Mouse (Mus musculus): Measurements from ENCODE around the gene Strn4. TPM values are rescaled to one million over a fixed set of nuclear protein-coding genes. Genes with fewer than 3 reads are reported as not detected.

Gene Strn4
- polyA plus RNA-seq (2012; ENCODE audit: low replicate concordance) = 110 and 114 TPM in 2 replicates

DNA sequence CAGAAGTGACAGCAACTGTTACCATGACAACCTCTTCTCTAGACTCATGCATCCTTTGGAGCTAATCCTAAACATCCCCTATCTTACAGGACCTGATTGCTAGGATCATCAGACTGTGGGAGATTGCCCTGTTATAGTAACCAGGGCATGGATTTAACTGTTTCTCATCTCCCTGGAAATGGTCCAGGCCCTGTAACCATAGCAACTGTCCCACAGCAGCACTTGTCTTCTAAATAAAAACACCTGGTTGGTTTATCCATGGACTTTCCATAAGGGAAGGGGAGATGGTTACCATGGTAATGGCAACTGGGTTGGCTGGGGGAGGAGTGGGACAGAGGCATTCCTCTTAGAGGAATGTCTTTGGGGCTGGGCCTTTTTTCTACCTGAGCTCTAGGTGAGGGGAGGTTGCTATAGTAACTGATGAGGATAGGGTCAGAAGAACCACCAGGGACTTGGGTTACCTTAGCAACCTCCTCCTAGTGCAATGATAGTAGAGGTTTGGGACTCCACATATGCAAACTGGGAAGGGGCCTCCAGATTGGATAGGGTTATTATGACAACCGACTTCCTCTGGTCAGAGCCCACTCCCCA, at the start of gene Strn4:
Gene Strn4 (plus strand): TSS at position 539 of the 591 bp plus-strand sequence.

DNA sequence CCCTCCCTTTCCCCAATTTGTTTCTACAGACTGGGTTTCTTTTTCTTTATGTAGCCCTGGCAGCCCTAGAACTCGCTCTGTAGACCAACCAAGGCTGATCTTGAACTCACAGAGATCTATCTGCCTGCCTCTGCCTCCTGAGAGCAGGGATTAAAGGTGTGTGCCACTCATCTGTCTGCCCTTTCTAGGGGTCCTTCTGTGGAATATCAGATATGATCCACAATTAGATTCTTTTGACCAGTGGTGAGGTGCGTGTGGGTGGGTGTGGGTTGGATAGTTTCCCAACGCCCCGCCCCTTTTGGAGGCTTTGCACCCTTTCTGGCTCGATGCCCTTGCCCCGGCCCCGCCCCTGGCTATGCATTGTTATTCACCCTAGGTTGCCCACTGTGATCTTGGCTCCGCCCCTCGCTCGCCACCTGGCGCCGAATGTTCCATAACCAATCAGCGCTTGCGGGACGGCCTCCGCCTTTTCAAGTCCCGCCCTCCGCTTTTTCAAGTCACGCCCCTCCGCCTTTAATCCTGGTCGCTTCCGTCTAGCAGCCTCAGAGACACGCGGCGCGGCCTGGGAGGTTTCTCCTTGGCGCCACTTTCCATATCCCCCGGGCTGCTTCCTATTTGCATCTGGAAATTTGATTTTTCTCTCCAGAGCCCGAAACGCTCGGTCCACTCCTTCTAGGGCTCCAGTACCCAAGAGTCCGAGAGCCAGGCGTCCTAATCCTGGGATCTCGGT, 34.7 kb upstream of the Strn4 start, which contains the start of gene Slc1a5:
Gene Slc1a5 (plus strand): TSS at position 516 of the 730 bp plus-strand sequence.

GRCm38 (mm10) chr7:16816475-16817122, 910 bp downstream of the Strn4 start, which contains the start of gene Fkrp:
TSS of gene Fkrp (minus strand) at chr7:16816732.

GRCm38 (mm10) chr7:16842645-16843063, 27.0 kb downstream of the Strn4 start, which contains the start of gene Prkd2:
TSS of gene Prkd2 (plus strand) at chr7:16842902.

GRCm38 (mm10) chr7:16875310-16875325, 59.4 kb downstream of the Strn4 start, which contains the start of gene Dact3:
TSS of gene Dact3 (plus strand) at chr7:16875317.

Other genes with a start within 250 kb of the Strn4 start
- 0.97 and 7.1 TPM in 2 replicates for gene Arhgap35, start 200.9 kb upstream of the Strn4 start, polyA plus RNA-seq (2012; ENCODE audit: low replicate concordance)
- gene Ceacam15, start 140.2 kb upstream of the Strn4 start, polyA plus RNA-seq (2012; ENCODE audit: low replicate concordance) = not detected in 2 replicates
- gene Ceacam9, start 94.0 kb upstream of the Strn4 start, polyA plus RNA-seq (2012; ENCODE audit: low replicate concordance) = not detected in 2 replicates
- 337 and 641 TPM in 2 replicates for gene Ap2s1, start 77.5 kb upstream of the Strn4 start, polyA plus RNA-seq (2012; ENCODE audit: low replicate concordance)
- gene Slc1a5, start 34.5 kb upstream of the Strn4 start, polyA plus RNA-seq (2012; ENCODE audit: low replicate concordance) = 57.8 and 110 TPM in 2 replicates
- gene Fkrp, start 843 bp downstream of the Strn4 start, polyA plus RNA-seq (2012; ENCODE audit: low replicate concordance) = 34.4 and 47.5 TPM in 2 replicates
- gene Prkd2, start 27.0 kb downstream of the Strn4 start, polyA plus RNA-seq (2012; ENCODE audit: low replicate concordance) = 33.2 and 65.6 TPM in 2 replicates
- gene Dact3, start 59.4 kb downstream of the Strn4 start, polyA plus RNA-seq (2012; ENCODE audit: low replicate concordance) = 0.61 and 1.2 TPM in 2 replicates
- gene Gng8, start 75.9 kb downstream of the Strn4 start, polyA plus RNA-seq (2012; ENCODE audit: low replicate concordance) = not detected in 2 replicates
- 0.28 and 0.76 TPM in 2 replicates for gene Ptgir, start 90.6 kb downstream of the Strn4 start, polyA plus RNA-seq (2012; ENCODE audit: low replicate concordance)
- 1,517 and 1,958 TPM in 2 replicates for gene Calm3, start 108.2 kb downstream of the Strn4 start, polyA plus RNA-seq (2012; ENCODE audit: low replicate concordance)
- 0.15 TPM in 1 of 2 replicates, not detected in the other for gene Pnmal2, start 128.8 kb downstream of the Strn4 start, polyA plus RNA-seq (2012; ENCODE audit: low replicate concordance)
- 0.09 TPM in 1 of 2 replicates, not detected in the other for gene Pnmal1, start 143.8 kb downstream of the Strn4 start, polyA plus RNA-seq (2012; ENCODE audit: low replicate concordance)
- gene Gm42372, start 167.2 kb downstream of the Strn4 start, polyA plus RNA-seq (2012; ENCODE audit: low replicate concordance) = 0.12 and 0.33 TPM in 2 replicates
- 0.12 and 0.42 TPM in 2 replicates for gene Ccdc8, start 176.8 kb downstream of the Strn4 start, polyA plus RNA-seq (2012; ENCODE audit: low replicate concordance)
- 104 and 116 TPM in 2 replicates for gene Ppp5c, start 212.0 kb downstream of the Strn4 start, polyA plus RNA-seq (2012; ENCODE audit: low replicate concordance)
- gene Hif3a, start 246.5 kb downstream of the Strn4 start, polyA plus RNA-seq (2012; ENCODE audit: low replicate concordance) = 6.1 and 9.2 TPM in 2 replicates